14 mouse cellular contexts compared by ENCODE assay signal in the genomic region with DNA sequence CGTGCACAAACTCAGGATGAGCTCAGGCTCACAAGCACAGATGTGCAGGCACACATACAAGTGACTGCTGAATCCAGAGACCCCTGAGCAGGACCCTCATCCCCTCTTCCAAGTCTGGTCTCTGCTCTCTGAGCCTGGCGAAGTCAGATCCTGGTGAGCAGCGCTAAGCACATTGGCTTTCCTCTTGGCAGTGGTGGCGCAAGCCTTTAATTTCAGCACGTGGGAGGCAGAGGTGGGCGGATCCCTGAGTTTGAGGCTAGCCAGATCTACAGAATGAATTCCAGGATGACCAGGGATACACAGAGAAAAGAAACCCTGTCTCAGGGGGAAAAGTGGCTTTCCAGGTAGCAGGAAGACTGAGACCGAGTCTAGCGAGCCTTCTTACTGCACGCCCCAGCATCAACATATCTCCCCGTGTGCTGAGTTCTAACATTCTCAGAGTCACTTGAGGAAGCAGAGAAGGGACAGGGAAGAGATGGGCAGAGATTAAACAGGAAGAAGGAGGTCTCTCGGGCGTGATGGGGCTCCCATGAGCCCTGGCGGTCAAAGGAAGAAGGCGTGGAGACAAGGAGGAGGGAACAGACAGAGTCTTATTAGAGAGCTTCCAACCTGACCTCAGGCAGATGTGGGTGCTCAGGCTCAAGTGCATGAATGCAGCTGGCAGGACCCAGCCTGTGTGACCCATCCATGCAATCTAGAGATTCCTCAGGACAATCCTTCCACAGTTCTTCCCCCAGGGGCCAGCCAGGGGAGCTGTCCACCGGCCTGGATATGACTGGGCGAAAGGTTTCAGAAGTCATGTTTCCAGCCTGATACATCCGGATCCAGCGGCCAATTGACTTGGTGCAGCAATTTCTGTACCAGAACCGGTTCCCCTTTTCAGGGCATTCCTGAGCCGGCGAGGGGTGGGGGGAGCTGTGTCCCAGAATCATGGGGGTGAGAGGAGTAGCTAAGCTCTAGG. TPM values are rescaled to one million over a fixed set of nuclear protein-coding genes. Genes with fewer than 3 reads are reported as not detected.
A peak's percentile ranks its signal among the peaks of the same experiment; 100 is the strongest.
DNase-seq lines count a peak whose midpoint lies in the region; TF ChIP-seq lines count a peak whose summit lies in the region.
"Had no signal": no experiment of that assay in that cellular context is flagged by ENCODE, and none has a peak within 500 bp of the region (broad histone marks: within the 10 kb centered on the region; RNA-seq: fewer than 3 reads in every experiment).

No protein-coding gene starts in this region.

- no peak overlapping the region for H3K27ac ChIP-seq in kidney, adult 2 months (ENCODE audit: insufficient read depth, low read depth, low read length)
- H3K27ac ChIP-seq in limb, embryonic 10.5 days, result peak overlapping the region; percentile 70; the same call in 1 of the 2 replicates
- H3K27ac ChIP-seq: kidney, postnatal 0 days had no signal

- no peak for TF ChIP-seq CTCF in kidney, adult 2 months (conservative IDR thresholded peaks at IDR 0.05; ENCODE audit: insufficient read depth, insufficient read length, low read depth, low read length)

- peak; percentile 18 for DNase-seq in kidney, adult 2 months
- no peak for DNase-seq in kidney, adult 8-10 months
- peak; percentile 71 to 74 for DNase-seq in spleen, postnatal 36 days (ENCODE audit: low spot score in 2 of 2)
- DNase-seq in spleen, postnatal 14 days (ENCODE audit: low spot score in 2 of 2), result no peak
- DNase-seq in limb, embryonic 10.5 days (ENCODE audit: low spot score), result no peak
- DNase-seq in thymus, postnatal 4 days, result peak; percentile 50
- DNase-seq in cerebellum, adult 11 months, result no peak
- DNase-seq in c-Kit-positive CD71-positive TER-119-positive erythroid progenitor cells, embryonic 14.5 days (ENCODE audit: low spot score), result no peak
- DNase-seq: adrenal gland, adult 2 months; cerebellum, postnatal 36 days had no signal

- H3K27me3 ChIP-seq in kidney, adult 2 months (replicated peaks; ENCODE audit: control insufficient read depth, insufficient read depth, low read length), result no peaks in the 10 kb centered on the region
- no peaks in the 10 kb centered on the region for H3K27me3 ChIP-seq in limb, embryonic 10.5 days (ENCODE audit: low read depth, poor library complexity, severe bottlenecking)
- H3K27me3 ChIP-seq: limb, embryonic 13.5 days had no signal

- H3K36me3 ChIP-seq in kidney, adult 2 months (ENCODE audit: control insufficient read depth, insufficient read depth, low read length), result no peaks in the 10 kb centered on the region
- no peaks in the 10 kb centered on the region for H3K36me3 ChIP-seq in limb, embryonic 10.5 days
- H3K36me3 ChIP-seq: limb, embryonic 13.5 days had no signal

- H3K9me3 ChIP-seq in limb, embryonic 10.5 days (replicated peaks), result no peaks in the 10 kb centered on the region
- H3K9me3 ChIP-seq: limb, embryonic 13.5 days had no signal

- H3K4me1 ChIP-seq in kidney, adult 2 months (ENCODE audit: control insufficient read depth, insufficient read depth, low read length), result 0 out of 2 replicates have a peak, but pooled peaks cover 3% of the 10 kb centered on the region
- H3K4me1 ChIP-seq in limb, embryonic 10.5 days, result peaks cover 59% of the 10 kb centered on the region

- H3K4me3 ChIP-seq in kidney, adult 2 months (ENCODE audit: insufficient read depth, low read depth, low read length), result no peak overlapping the region
- no peak overlapping the region for H3K4me3 ChIP-seq in limb, embryonic 10.5 days
- H3K4me3 ChIP-seq: erythroblast, embryonic 14.5 days; limb, embryonic 13.5 days had no signal

- no peak for TF ChIP-seq POLR2A in kidney, adult 2 months (IDR thresholded peaks at IDR 0.05; ENCODE audit: low read depth, low read length)

- 50% methylated on average over 21 of the region's 21 CpGs for WGBS in kidney, adult 2 months
- WGBS in limb, embryonic 10.5 days, result 76% methylated on average over 21 of the region's 21 CpGs

RNA-seq across cellular contexts. Expression of gene Cd79b, which starts 4.1 kb away (rescaled TPM):
- 2.7 and 17.9 TPM in 2 replicates for polyA plus RNA-seq in kidney, adult 2 months (2012; rRNA removed)
- 2.4 and 2.6 TPM in 2 replicates for polyA plus RNA-seq in limb, embryonic 10.5 days (2016; fragmentation: Nextera tagmentation; extraction: Ambion mirVana)

RNA-seq across cellular contexts. Expression of gene Gh, which starts 17.0 kb away (rescaled TPM):
- polyA plus RNA-seq in kidney, adult 2 months (2012; rRNA removed), result 0.16 TPM in 1 of 2 replicates, not detected in the other
- not detected in 2 replicates for polyA plus RNA-seq in limb, embryonic 10.5 days (2016; fragmentation: Nextera tagmentation; extraction: Ambion mirVana)
- polyA plus RNA-seq: adrenal gland, adult 2 months; erythroblast, embryonic 14.5 days; kidney, postnatal 0 days; limb, embryonic 13.5 days; stomach, embryonic 14.5 days had no signal

RNA-seq across cellular contexts. Expression of gene Scn4a, which starts 34.4 kb away (rescaled TPM):
- polyA plus RNA-seq in kidney, adult 2 months (2012; rRNA removed), result 0.11 and 1.9 TPM in 2 replicates
- 0.03 TPM in 1 of 2 replicates, not detected in the other for polyA plus RNA-seq in limb, embryonic 10.5 days (2016; fragmentation: Nextera tagmentation; extraction: Ambion mirVana)
- polyA plus RNA-seq: erythroblast, embryonic 14.5 days; stomach, embryonic 14.5 days had no signal

RNA-seq across cellular contexts. Expression of gene Tcam1, which starts 42.2 kb away (rescaled TPM):
- polyA plus RNA-seq in kidney, adult 2 months (2012; rRNA removed), result 0.02 and 0.03 TPM in 2 replicates
- polyA plus RNA-seq in limb, embryonic 10.5 days (2016; fragmentation: Nextera tagmentation; extraction: Ambion mirVana), result 0.18 and 0.36 TPM in 2 replicates
- polyA plus RNA-seq: adrenal gland, adult 2 months; erythroblast, embryonic 14.5 days had no signal

RNA-seq across cellular contexts. Expression of gene Smarcd2, which starts 45.9 kb away (rescaled TPM):
- 70.0 and 77.9 TPM in 2 replicates for polyA plus RNA-seq in kidney, adult 2 months (2012; rRNA removed)
- 66.4 and 72.6 TPM in 2 replicates for polyA plus RNA-seq in limb, embryonic 10.5 days (2016; fragmentation: Nextera tagmentation; extraction: Ambion mirVana)

Comparison
In these comparisons a context has a peak if more than half of its experiments do, and no peak if none do; other contexts are left out.
1. DNase-seq: peak in kidney, adult 2 months (single experiment), spleen, postnatal 36 days (2 of 2) and thymus, postnatal 4 days (single experiment); none in kidney, adult 8-10 months (0 of 2), spleen, postnatal 14 days (0 of 2), limb, embryonic 10.5 days (single experiment), cerebellum, adult 11 months (single experiment) and c-Kit-positive CD71-positive TER-119-positive erythroid progenitor cells, embryonic 14.5 days (single experiment).